Mouse (Mus musculus) retina, embryonic 14.5 days (tissue): ENCODE results near the gene Rhox8.
"Not testable (repeated sequence)": the region's sequence is repeated elsewhere in the genome, so short reads cannot be mapped to it uniquely, and the experiment has no call there.

Experiments
- DNase-seq: peaks from one replicate; pipeline ENCODE4 v3.0.0-alpha.2; 2015; ENCODE audit warnings: low spot score

Rhox8 gene

GRCm38 (mm10) chrX:37878844-37879243 is at the start of gene Rhox8:
Gene Rhox8 (minus strand): TSS chrX:37878944.
- DNase-seq = no peak

GRCm38 (mm10) chrX:37916311-37916710 is 37.6 kb upstream of the Rhox8 start:
- no peak for DNase-seq

DNA sequence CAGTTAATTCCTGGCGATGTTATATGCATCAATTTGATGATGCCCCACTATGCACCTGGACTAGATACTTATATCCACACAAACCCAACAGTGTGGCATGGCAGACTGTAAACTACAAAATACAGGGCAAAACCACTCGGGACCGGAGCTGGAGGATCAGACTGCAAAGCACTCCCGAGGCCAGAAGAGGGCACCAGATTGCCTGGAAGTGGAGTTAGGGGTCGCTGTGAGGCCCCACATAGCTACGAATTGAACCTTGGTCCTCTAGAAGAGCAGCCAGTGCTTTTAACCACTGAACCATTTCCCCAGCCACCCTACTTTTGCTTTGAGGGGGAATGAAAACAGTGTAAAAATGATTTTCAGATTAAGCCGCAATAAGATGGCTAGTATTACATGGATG is 29.8 kb upstream of the Rhox8 start:
- peak; percentile 3 for DNase-seq

GRCm38 (mm10) chrX:37903727-37904126 is 25.0 kb upstream of the Rhox8 start:
- peak; percentile 2 for DNase-seq

DNA sequence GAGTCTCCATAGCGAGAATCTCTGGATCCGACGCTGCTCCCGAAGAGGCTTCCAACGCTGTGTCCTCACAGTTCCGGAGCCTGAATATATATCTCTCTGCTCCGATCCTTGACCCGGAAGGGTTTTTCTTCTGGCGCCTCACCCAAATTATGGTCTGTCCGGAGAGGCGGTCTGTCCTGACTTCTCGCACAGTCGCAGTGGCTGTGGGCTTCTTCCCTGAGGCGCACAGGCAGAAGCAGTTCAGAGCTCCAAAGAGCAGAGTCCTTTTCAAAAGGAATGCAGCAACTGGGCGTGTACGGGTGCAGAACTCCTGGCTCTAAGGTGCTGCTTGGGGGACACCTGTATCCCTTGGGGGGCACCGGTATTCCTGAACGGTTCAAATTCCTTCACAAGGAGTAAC is 22.9 kb upstream of the Rhox8 start, which contains the start of gene Rhox9:
Gene Rhox9, minus strand, starts transcription at position 101 of the 400 bp plus-strand sequence.
- not testable (repeated sequence) for DNase-seq

GRCm38 (mm10) chrX:37897132-37897531 is 18.4 kb upstream of the Rhox8 start, which contains the start of gene Rhox7b:
Gene Rhox7b (minus strand): TSS chrX:37897232.
- DNase-seq = not testable (repeated sequence)

GRCm38 (mm10) chrX:37871641-37872040 is 7.1 kb downstream of the Rhox8 start:
- DNase-seq = no peak

GRCm38 (mm10) chrX:37831386-37831785 is 47.4 kb downstream of the Rhox8 start, which contains the start of gene Rhox7a:
Gene Rhox7a (plus strand): TSS chrX:37831686.
- DNase-seq = not testable (repeated sequence)

DNA sequence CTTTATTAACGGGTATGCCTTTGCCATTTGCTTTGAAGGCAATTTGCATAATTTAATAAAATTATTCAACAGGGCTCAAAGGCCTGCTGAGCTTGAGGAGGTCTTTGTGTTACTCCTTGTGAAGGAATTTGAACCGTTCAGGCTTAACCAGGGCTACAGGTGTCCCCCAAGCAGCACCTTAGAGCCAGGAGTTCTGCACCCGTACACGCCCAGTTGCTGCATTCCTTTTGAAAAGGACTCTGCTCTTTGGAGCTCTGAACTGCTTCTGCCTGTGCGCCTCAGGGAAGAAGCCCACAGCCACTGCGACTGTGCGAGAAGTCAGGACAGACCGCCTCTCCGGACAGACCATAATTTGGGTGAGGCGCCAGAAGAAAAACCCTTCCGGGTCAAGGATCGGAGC is 52.1 kb downstream of the Rhox8 start, which contains the start of gene Rhox6:
Gene Rhox6, plus strand, starts transcription at position 301 of the 400 bp plus-strand sequence.
- DNase-seq = not testable (repeated sequence)
